Mouse (Mus musculus): ENCODE measurements around the gene Ms4a6b.

GRCm38 (mm10) chr19:11533888-11534445 is 17.7 kb downstream of the Ms4a6b start:
- no peak for TF ChIP-seq POLR2A (IDR thresholded peaks at IDR 0.05; ENCODE audit: insufficient read depth, low read depth, low read length)
- TF ChIP-seq CTCF (IDR thresholded peaks at IDR 0.05; ENCODE audit: insufficient read depth, low read depth, low read length) = no peak

Data from olfactory bulb, adult 2 months (tissue).